Mouse (Mus musculus): ENCODE measurements at regions not wholly inside any gene's neighbourhood (a gene's known extent, or its start where the extent isn't known, plus 50 kb on each side); places are given as distances from the start of the nearest gene placed in this dataset.

DNA sequence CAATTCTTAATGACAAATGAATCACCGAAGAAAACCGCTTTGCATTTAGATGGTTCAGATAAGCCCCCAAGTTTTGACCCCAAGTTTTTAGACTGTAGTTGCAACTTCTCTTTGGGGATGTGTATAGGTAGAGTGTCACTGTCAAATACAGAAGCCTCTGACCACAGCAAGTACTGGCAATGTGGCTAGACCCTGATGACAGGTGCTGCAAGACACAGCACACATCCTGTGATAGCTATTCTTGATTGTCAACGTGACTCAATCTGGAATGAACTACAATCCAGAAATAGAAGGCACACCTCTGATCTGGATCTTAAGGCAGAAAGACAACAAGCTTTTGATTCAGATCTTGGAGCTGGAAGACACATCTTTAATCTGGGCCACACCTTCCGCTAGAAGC, 207.3 kb upstream of the Pfn2 start:
- ATAC-seq (replicated peaks in 1 of 2; ENCODE audit: insufficient read depth in 1 of 2, low FRiP score in 2 of 2, low TSS enrichment in 1 of 2, low read depth in 1 of 2, poor library complexity in 2 of 2, severe bottlenecking in 2 of 2): no peak

DNA sequence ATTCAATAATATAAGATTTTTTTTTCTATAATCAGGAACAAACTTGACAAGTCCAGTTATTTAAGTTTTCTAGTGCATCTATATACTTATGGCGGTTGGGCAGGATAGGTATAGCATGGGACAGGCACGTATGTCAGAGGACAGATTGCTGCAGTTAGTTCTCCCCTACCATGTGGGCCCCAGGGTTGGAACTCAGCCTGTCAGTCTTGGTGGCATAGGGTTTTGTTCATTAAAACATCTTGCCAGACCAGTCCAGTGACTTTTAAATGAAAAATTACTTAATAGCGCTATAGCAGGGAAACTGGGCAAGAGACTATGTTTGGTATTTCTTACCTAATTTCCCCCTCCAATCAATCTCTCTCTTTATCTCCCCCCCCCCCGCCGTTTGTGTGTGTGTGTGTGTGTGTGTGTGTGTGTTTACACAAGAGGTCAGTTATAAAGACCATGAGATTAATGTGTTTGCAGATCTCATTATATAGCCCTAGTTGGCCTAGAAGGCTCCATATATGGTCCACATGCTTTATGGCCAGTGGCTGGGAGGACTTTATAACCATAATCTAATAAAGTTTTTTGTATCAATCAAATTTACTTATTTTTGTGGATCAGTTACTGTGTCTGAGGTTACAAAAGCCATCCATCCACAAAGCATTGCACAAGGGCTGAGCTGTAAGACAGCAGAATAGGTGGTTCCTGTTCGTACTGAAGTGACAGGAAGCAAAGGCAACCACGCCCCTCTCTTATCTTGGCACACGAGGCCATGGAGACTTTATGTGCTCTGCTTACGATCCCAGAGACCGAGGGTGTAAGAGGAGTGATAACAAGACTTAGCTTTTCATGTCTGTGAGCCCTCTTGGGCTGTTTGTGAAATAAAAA, 208.5 kb upstream of the Pfn2 start:
- ATAC-seq (replicated peaks in 1 of 2; ENCODE audit: insufficient read depth in 1 of 2, low FRiP score in 2 of 2, low TSS enrichment in 1 of 2, low read depth in 1 of 2, poor library complexity in 2 of 2, severe bottlenecking in 2 of 2): peak; percentile 53 to 65; a peak in 3 of 4 replicates

DNA sequence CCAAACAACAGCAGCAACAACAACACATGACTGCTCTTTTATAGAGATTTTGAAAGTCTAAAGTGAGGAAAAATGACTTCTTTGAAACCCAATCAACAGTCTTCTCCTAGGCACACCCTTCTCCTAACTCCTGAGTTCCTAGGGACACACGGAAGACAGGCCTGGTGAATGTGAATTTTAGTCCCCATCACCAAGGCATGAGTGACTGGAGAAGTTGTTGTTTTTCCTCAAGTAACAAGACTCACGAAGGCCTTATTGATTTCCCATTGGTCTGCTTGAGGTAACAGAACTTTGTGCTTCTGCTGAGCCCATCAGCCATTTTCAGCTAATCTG, 209.2 kb upstream of the Pfn2 start:
- no peak for ATAC-seq (replicated peaks in 1 of 2; ENCODE audit: insufficient read depth in 1 of 2, low FRiP score in 2 of 2, low TSS enrichment in 1 of 2, low read depth in 1 of 2, poor library complexity in 2 of 2, severe bottlenecking in 2 of 2)

DNA sequence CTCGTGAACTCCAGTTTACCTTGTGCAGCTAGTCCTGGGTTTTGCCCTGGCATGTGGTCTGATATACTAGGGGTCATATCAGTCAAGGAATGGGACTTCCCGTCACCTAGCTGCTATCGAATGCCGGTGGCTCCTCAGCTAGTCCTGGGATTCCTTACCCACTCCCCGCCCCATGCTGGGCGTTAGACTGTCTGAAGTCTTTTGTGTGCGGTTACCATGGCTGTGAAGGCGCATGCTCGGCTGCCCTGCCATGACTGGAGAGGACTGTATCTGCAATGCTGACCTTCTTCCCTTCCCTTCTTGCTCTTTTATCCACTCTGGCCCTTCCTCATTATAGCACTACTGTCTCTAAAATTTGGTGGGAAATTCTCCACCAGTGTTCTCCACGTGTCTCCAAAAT, 210.3 kb upstream of the Pfn2 start:
- ATAC-seq (replicated peaks in 1 of 2; ENCODE audit: insufficient read depth in 1 of 2, low FRiP score in 2 of 2, low TSS enrichment in 1 of 2, low read depth in 1 of 2, poor library complexity in 2 of 2, severe bottlenecking in 2 of 2): no peak

DNA sequence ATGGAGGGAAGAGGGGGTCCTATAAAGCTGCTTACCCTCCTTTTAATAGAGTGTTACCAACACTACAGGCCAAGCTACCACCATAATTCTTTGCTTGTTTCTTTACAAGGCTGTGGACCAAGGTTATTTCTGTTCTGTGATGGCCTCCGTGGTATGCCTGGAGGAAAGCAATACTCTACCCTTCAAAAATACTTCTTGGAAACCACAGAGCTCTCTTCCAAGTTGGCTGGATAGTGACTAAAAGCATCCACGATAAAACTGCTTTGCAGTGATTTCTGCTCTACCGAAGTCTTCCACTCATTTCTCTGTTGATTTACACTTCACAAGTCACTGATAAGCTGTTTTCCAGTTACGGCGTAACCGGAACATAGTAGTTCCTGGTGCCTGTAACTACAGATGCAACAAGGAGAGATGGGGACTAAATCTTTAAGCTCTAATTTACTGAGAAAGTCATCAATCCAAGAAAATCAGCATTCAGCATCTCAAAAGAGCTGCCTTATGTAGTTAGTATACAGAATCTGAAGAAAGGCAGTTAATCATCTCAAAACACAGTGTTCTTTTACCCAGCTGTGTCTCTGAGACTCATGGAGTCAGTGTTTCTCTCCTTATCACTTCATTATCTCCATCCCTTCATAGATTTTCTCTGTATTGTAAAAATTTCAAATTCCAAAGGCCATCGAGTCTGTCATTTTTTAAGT, 216.1 kb upstream of the Pfn2 start:
- ATAC-seq (replicated peaks in 1 of 2; ENCODE audit: insufficient read depth in 1 of 2, low FRiP score in 2 of 2, low TSS enrichment in 1 of 2, low read depth in 1 of 2, poor library complexity in 2 of 2, severe bottlenecking in 2 of 2): no peak

DNA sequence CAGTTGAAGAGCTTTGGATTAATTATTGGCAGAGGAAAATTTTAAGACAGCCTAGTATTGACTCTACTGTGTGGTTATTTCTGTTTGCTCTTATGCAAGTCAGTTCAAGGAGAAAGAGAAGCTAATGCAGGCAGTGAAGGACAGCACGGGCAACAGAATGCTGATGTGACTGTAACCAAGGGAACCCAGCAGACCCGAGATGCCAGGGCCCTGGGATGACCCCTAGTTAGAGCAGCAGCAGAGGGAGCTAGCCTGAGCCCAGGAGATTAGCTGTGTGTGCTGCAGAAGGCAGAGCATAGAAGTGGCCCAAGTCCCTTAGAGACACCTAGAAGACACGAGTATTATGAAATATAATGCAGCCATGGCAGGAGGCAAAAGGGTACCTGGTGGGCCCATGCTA, 223.7 kb upstream of the Pfn2 start:
- ATAC-seq (replicated peaks in 1 of 2; ENCODE audit: insufficient read depth in 1 of 2, low FRiP score in 2 of 2, low TSS enrichment in 1 of 2, low read depth in 1 of 2, poor library complexity in 2 of 2, severe bottlenecking in 2 of 2): no peak

DNA sequence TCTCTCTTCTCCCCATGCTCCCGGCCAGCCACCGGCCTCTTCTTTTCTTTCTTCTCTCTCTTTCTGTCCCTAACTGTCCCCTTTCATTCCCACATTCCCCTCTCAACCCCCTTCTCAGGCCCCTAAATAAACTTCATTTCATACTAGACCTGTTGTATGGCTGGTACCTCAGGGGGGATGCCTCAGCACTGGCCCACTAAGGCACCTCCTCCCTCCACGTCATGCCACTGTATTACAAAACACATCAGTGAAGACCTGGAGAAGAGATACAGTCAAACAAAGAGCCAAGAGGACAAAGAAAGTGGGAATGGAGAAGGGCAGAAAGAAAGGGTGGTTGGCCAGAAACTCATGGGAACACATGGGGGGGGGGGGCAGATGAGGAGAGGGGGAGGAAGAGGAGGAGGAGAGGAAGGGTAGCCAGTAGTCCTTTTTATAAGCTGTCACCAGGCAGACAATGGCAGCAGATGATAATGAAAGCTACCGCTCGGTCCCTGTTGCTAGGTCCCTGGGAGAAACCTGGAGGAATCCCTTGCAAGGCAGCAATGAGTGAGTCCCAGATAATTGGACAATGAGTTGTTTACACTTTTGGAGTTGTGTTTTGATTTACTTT, 224.5 kb upstream of the Pfn2 start:
- ATAC-seq (replicated peaks in 1 of 2; ENCODE audit: insufficient read depth in 1 of 2, low FRiP score in 2 of 2, low TSS enrichment in 1 of 2, low read depth in 1 of 2, poor library complexity in 2 of 2, severe bottlenecking in 2 of 2): no peak

DNA sequence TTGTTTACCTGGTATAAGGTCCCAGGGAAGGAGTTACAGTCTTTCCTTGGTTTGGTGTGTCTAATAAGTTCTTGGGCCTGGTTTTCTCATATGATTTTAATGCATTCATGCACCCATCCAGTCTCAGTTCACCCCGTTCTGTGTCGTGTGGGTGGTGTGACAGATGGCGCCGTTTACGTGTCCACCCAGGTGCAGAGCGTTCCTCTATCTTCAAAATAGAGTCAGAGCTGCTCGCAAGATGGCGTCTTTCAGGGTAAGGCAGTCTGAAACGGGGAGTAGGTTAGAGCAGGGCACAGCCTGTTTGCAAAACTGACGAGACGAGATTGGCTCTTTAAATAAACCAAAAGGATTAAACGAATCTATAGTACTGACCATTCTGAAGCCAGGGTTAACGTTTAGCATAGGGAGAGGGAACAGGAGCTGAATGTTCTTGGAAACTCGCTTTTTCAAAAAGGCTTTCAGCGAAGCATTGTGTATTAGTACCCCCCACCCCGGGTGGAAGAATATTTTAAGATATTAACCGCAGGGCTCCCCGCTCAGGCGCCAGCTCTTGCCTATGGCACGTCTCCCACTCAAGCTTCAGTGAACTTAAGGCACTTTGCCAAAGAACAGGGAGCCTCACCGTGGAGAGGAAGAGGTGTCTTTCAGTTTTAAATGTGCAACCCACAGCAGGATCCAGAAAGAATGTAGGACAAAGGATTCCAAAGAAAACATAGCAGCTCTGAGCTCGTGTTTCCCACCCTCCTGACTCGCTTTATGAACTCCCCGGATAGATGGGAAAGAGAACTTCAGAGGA, 241.7 kb upstream of the Pfn2 start:
- no peak for ATAC-seq (replicated peaks in 1 of 2; ENCODE audit: insufficient read depth in 1 of 2, low FRiP score in 2 of 2, low TSS enrichment in 1 of 2, low read depth in 1 of 2, poor library complexity in 2 of 2, severe bottlenecking in 2 of 2)

DNA sequence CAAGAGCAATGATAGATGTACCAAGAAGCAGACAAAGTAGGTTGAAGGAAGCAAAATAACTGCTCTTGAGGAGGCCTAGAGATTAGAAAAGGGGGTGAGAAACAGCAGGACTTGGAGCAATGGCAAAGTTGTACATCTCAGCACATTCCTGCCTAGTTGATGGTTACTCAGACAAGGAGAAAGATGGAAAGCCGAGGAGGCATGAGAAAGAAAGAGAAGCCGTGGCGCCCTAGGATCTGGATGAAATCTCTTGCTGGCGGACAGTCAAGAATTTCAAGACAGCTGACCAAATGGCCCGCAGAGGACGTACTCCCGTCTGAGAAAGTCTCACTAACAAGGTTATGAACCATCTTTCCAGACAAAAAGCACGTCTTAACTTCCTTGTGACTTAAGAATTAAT, 242.5 kb upstream of the Pfn2 start:
- no peak for ATAC-seq (replicated peaks in 1 of 2; ENCODE audit: insufficient read depth in 1 of 2, low FRiP score in 2 of 2, low TSS enrichment in 1 of 2, low read depth in 1 of 2, poor library complexity in 2 of 2, severe bottlenecking in 2 of 2)

DNA sequence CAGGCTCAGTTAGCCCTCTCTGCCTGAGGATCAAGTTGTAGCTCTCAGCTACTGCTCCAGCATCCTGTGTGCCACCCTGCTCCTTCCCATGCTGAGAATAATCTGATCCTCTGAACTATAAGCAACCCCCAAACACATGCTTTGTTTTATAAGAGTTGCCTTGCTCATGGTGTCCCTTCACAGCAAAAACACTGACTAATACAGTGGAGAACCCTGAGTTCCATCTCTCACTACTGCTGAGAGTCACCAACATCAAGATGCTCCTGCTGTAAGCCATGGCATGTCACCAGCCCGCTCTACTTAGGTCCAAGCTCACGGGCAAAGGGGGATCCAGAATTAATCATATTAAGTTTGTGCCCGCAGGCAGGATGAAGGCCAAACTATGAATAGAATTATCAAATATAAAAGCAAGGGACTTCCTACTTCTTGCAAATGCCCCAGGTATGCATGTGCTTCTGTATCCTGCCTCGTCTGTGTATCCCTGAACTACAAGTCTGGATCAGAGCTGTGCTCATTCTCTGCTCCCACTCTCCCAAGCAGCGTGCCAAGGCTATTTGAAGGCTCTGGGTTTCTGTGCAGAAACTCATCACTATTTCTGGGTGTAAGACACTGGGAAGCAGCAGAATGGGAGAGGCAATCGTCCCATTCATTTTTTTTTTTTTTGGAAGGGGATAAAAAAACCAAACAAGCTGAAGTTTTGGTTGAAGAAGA, 243.7 kb upstream of the Pfn2 start:
- no peak for ATAC-seq (replicated peaks in 1 of 2; ENCODE audit: insufficient read depth in 1 of 2, low FRiP score in 2 of 2, low TSS enrichment in 1 of 2, low read depth in 1 of 2, poor library complexity in 2 of 2, severe bottlenecking in 2 of 2)

DNA sequence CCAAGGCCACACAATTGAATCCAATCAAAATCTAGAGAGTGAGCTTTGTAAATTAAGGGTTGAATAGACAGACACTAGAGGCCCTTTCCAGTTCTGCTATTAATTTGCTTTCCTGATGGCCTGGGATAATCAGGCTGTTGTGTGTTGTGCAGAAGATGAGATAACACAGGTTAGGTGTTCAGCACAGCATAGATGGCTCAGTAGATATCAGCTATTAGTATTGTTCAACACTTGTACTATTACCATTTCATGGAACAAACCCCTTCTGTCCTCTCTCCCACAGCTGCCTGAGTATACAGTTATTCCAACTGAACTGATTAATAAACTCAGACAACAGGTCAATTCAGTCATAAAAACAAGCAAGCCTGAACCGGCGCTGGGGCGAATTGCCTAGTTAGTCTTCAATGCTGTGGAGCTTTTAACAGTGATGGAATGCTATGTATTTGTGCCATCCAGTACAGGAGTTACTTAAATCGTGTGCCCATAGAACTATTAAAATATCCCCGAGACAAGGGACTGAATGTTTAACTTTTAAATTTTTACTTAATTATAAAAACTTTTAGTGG, 263.1 kb upstream of the Pfn2 start:
- ATAC-seq (replicated peaks in 1 of 2; ENCODE audit: insufficient read depth in 1 of 2, low FRiP score in 2 of 2, low TSS enrichment in 1 of 2, low read depth in 1 of 2, poor library complexity in 2 of 2, severe bottlenecking in 2 of 2): no peak

DNA sequence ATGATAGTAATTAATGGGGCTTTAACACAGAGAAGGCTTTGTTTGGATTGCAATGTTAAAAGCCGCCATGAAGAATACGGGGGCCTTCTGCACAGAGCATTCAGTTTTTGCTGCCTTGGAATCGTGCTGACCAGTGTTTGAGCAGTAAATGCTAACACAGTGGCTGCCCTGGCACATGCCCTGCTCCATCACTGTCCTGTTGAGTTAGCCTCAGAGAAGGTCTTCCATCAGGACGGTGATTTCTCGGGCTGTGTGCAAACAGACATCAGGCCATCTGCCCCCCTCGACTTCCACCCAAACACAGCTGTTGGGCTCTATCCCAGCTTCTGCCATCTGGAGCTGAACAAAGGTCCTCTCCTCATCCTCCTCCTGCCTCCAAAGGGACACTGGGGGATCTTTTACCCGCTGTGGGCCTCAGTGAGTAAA, 264.6 kb upstream of the Pfn2 start:
- no peak for ATAC-seq (replicated peaks in 1 of 2; ENCODE audit: insufficient read depth in 1 of 2, low FRiP score in 2 of 2, low TSS enrichment in 1 of 2, low read depth in 1 of 2, poor library complexity in 2 of 2, severe bottlenecking in 2 of 2)

DNA sequence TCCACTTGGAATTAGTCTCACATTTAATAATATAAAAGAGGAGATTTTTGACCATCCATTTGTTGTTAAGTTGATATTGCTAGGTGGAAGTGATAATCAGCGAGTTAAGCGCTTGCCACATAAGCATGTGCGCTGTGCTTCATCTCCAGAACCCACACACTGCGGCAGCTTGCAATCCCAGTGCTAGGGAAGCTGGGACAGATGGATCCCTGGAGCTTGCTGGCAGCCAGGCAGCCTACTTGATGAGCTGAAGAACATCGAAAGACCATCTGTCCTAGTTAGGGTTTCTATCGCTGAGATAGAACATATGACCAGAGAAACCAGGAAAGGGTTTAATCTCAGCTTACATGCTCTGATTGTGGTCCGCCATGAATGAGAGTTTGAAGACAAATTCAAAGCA, 266.1 kb upstream of the Pfn2 start:
- ATAC-seq (replicated peaks in 1 of 2; ENCODE audit: insufficient read depth in 1 of 2, low FRiP score in 2 of 2, low TSS enrichment in 1 of 2, low read depth in 1 of 2, poor library complexity in 2 of 2, severe bottlenecking in 2 of 2): no peak

DNA sequence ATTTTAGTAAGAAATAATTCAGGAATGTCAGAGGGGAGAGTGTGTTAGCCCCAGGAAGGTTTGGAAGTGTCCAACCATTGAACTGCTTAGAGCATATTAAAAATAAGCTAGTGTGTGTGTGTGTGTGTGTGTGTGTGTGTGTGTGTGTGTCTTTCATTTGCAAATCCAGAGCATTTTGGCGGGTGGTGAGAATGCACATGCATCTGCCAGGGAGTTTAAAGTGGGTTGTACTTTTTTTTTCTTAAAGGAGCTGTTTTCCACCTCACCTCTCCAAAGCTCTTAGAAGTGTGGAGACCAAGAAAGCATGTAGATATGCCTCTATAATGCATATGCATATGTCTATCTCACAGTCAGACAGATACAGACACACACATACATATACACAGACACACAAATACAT, 267.6 kb upstream of the Pfn2 start:
- ATAC-seq (replicated peaks in 1 of 2; ENCODE audit: insufficient read depth in 1 of 2, low FRiP score in 2 of 2, low TSS enrichment in 1 of 2, low read depth in 1 of 2, poor library complexity in 2 of 2, severe bottlenecking in 2 of 2): no peak

DNA sequence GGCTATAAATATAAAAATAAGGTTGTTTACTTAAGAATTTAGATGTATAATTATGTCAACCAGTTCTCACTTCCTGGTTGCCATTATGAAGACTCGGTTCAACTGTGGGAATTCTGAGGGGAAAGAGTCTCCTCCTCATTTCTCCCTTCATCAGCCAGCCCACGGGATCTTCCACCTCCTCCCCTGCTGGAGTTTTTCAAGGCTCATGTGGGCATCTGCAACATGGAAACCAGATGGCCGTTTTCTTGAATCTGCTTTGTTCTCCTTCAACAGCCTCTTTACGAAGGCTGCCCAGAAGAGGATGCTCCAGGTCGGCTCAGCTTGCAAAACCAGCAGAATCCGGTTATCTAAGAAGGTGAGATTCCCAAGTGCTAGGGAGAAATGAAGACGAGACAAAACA, 269.0 kb upstream of the Pfn2 start:
- no peak for ATAC-seq (replicated peaks in 1 of 2; ENCODE audit: insufficient read depth in 1 of 2, low FRiP score in 2 of 2, low TSS enrichment in 1 of 2, low read depth in 1 of 2, poor library complexity in 2 of 2, severe bottlenecking in 2 of 2)

DNA sequence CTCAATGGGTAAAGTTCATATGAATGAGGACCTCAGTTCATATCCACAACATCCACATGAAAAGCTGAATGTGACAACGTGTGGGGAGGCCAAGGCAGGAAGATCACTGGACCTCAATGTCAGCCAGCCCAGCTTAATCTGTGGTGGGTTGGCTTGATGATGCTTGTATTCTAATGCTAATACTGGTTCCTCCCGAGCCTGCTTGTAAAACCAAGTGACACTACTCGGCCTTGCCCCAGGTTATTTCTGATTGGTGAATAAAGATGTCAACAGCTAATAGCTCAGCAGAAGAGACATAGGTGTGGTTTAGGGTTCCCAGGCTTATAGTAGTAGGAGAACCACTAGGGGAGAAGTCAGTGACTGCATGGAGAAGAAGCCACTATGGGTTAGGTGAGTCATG, 272.2 kb upstream of the Pfn2 start:
- no peak for ATAC-seq (replicated peaks in 1 of 2; ENCODE audit: insufficient read depth in 1 of 2, low FRiP score in 2 of 2, low TSS enrichment in 1 of 2, low read depth in 1 of 2, poor library complexity in 2 of 2, severe bottlenecking in 2 of 2)
